Mouse (Mus musculus) heart, adult 11 months (tissue): ENCODE data around the gene Tgfa.
A peak's percentile ranks its signal among the peaks of the same experiment; 100 is the strongest.

Experiments
- DNase-seq: peaks from one replicate; pipeline ENCODE4 v3.0.0; 2022

Gene Tgfa

DNA sequence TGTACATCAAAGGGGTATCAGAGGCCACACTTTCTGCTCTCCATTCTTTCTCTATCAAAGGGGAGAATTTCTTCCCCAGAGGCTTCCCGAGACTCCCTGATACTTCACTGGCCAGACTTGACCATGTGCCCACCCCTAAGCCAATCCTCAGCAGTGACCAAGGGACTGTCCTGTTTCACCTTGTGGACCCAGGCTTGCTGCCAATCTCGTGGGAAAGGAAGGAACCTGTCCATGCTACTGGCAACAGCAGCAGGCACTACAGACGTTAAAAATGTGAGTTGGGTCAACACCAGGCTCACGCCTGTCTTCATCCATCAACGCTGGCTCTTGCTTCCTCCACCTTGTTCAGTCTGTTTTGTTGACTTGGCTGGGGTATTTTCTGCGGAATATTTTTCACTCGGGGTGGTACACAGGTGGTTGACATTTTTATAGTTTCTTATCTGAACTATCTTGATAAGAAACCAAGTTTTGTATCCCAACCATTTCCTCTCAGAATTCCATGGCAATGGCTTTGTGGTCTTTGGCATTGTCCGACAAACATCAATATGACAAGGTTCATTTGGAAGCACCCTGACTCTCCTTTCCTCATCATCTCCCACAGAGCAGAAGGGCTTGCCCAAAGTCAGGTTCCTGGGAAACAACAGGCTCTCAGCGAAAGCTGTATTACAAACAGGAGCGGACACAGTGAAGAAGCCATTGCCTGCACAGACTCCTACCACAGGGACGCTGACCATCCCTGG is 6.1 kb upstream of the Tgfa start:
- peak; percentile 84 for DNase-seq

DNA sequence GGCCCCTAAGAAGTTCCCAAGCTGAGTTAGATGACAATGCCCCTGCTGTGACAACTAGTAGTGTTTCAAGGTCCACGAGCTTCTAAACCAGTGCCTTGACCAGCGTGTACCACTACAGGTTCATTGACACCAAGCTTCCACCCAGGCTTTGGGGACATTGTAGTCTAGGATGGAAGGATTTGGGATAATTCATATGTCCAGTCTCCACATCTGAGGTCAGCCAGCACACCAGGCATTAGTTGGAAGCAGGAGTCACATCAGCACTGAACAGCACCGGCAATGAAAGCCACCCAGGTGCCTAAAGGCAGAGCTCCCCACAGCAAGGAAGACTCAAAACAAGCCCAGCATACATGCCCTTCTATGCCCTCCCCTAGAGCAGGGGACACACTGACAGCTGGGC is 4.4 kb upstream of the Tgfa start:
- DNase-seq = no peak

DNA sequence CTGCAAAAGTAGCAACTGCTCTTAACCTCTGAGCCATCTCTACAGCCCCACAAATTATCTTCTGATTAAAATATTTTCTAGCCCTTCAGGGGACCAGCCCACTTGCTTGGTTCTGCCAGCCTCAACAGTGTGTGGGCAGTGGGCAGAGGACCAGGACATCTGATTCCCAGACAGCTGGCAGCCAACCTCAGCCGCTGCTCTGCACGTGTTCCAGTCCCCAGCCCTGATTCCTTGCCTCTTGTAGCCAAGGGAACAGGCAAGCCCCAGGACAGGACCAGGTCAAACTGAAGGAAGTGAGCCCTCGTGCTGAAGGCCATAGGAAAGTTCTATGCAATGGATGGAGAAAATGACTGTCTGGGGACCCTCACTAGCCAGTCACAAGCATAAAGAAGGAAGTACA is 2.0 kb upstream of the Tgfa start:
- DNase-seq = peak; percentile 73

- DNase-seq = peak; percentile 88
These were observed 1.1 kb upstream of the Tgfa start for GRCm38 (mm10) chr6:86193879-86194278.

- no peak for DNase-seq
These were observed 1.0 kb downstream of the Tgfa start for GRCm38 (mm10) chr6:86196034-86196433.

GRCm38 (mm10) chr6:86197150-86197862 is 2.3 kb downstream of the Tgfa start:
- DNase-seq = no peak

DNA sequence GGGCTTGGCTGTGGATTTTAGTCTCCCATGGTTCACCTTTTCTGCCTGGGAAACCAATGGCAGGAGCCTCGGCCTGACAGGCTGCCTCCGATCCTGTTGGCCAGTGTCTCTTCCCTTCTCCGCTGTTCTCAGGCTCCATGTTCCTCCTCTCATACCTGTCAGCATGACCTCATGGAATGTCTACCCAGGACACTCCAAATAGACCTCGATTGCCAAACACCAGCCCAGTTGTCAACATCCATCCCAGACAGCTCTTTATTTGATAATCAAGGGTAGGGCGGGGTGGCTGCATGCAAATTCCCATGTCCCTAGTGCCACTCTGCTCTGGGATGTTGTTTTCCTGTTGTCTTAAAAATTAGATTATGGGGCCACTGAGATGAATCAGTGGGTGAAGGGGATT is 5.9 kb downstream of the Tgfa start:
- DNase-seq = no peak

- no peak for DNase-seq
These were observed 8.1 kb downstream of the Tgfa start for GRCm38 (mm10) chr6:86203101-86203500.

DNA sequence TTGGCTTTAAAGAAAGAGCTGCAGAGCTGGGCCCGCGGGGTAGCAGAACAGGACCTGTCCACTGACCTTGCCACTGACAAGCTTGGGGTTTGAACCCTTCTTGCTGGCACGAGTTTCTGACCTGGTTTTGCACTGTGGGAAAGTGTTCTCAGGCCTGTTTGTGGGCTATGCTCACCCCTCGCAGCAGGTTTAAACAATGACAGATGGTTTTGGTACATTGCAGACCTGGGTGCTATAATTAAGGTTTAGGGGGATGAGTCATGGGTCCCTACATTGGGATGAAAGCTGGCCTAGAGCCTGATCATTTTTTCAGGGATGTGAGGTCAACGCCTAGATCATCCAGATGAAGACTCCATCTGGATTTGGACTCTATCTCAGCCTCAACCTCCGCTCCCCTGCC is 11.0 kb downstream of the Tgfa start:
- DNase-seq = no peak

- no peak for DNase-seq
These were observed 12.0 kb downstream of the Tgfa start for GRCm38 (mm10) chr6:86206985-86207384.

DNA sequence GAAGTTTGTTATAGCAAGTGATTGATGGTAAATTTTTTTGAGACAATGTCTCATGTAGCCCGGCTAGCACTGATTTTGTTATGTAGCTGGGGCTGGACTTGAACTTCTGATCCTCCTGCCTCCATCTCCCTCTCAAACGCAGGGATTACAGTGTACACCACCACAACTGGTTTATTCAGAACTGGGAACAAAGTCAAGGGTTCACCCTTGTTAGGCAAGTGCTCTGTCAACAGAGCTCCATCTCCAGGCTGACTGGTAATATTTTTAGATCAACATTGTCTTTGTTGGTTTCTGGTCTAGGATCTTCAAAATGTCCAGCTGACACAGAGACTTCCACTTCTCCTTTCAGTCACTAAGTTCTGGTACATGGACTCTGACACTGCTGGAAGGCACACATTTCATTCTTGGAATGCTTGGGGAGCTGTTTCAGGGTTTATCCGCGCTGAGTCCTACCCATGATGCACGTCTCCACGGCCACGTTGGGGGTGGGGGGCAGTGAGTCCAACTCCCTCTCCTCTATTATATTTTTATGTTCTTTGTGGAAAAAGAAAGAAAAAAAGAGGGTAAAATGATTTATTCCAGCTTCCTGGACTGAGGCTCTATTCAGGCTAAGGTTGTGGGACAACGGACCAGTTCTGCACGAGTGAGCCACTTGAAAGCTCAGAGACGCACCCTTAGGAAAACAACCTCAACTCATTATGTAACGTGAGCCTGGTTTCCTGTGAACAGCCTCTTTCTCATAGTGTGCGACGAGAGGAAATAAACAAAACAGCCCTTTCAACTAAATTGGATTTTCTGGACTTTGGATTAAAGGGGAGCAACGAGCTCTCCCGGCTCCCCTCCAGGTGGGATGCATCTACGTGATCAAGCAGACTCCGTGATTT is 14.4 kb downstream of the Tgfa start:
- no peak for DNase-seq

DNA sequence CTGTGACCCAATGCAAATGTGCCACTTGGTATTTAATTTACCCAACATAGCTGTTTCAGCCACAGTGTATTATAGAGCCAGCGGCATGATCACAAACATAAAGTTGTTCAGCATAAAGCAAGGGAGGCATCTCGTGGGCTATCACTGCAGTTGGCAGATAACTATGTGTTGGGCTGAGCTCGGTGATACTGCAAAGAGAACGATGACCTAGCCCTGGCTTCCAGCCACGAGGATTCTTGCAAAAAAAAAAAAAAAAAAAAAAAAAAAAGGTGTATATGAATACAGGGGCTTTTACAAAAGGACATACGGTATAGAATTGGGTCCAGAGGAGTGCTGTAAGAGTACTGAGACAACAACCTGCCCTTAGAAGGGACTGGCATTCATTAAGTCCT is 15.0 kb downstream of the Tgfa start:
- DNase-seq = no peak

- DNase-seq = no peak
These were observed 15.6 kb downstream of the Tgfa start for GRCm38 (mm10) chr6:86210619-86211018.

DNA sequence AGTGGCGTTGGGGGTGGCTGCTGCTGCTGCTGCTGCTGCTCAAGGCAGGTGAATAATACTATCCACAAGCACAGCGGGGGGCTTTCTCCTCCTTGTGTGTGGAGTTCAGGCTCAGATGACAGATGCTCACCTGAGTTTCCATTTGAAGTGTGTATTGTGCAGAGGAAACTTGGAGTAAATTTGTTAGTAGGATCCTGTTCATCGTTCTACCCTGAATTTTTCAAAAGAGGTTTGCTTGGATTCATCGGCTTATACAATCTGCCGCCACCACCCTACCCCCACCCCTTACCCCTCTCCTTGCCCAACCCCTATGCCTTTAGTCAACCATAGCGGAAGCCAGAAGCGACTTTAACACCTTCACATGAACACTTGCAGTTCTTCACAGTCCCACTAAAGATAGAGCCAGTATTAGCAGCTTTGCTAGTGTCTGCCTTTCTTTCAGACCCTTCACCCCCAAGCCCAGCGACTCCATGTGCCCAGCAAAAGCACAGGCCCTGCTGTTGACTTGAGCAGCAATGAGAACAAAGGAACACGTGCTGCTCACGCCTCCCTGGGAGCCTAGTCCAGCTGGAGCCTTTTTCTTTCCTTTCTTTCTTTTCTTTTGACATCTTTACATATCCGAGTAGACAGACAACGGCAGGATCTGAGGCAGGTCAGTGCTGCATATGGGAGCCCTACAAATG is 16.2 kb downstream of the Tgfa start:
- DNase-seq = no peak

- no peak for DNase-seq
These were observed 18.0 kb downstream of the Tgfa start for GRCm38 (mm10) chr6:86212871-86213640.

DNA sequence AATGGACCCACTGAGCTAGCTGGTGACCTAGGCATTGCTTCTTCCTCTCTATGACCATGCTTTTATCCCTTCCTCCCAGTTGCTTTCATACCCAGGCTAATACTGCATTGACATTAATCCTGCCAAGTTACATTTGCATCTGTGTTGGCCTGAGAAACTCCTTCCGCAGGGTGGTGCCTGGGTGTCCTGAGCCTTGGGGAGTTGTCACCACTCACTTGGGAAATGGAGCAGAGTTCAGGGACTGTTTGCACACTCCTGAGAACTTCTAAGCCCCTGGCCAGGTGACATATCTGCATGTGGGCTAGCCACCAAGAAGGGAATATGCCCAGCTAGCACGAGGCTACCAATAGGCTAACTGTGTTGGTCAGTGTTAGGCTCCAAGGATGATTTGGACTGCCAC is 23.0 kb downstream of the Tgfa start:
- no peak for DNase-seq

DNA sequence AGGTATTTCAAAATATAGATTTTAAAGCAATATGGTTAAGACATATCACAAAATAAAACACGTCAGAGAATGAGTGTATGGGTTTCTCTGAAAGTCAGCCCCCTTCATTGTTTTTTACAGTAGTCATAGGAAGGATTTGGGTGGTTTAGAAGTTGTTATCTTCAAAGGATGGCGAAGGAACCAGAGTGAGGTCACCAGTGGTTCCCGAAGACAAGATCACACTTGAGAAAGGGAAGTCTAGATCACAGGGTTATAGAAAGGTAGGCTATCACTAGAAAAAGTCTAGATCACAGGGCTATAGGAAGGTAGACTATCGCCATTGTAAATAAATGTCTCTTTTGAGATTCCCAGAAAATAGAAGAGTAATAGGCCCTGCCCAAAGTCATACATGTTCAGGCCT is 23.7 kb downstream of the Tgfa start:
- DNase-seq = no peak

GRCm38 (mm10) chr6:86219494-86219893 is 24.5 kb downstream of the Tgfa start:
- DNase-seq = peak; percentile 96

DNA sequence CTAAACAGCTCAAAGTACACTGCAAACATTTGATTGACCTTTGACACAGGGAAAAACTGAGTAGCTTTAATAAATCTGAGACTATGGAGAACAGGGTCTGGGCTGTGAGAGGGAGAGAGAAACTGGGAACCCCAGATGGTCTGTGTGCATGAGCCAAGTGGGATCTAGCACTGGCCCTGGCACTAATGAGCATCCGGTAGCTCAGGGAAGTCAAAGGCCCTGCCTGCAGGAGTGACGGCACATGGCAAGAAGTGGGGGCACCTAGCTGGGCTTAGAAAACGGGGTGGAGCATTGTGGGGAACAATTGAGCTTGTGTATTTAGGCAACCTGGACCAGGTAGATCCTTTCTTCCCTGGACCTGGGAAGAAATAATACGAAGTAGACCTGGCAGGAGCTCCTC is 25.1 kb downstream of the Tgfa start:
- no peak for DNase-seq

- no peak for DNase-seq
These were observed 27.4 kb downstream of the Tgfa start for GRCm38 (mm10) chr6:86222381-86222780.

- no peak for DNase-seq
These were observed 30.6 kb downstream of the Tgfa start for GRCm38 (mm10) chr6:86225604-86226003.

GRCm38 (mm10) chr6:86232367-86232766 is 37.3 kb downstream of the Tgfa start:
- DNase-seq = no peak
